Mouse (Mus musculus) lung, adult 2 months (tissue): Measurements from ENCODE around the gene Cdhr4.

ENCODE experiments used
- CTCF ChIP-seq: fragments of 200-500 bp; IDR thresholded peaks from 2 replicates; pipeline ENCODE4 v1.5.1; 2011; ENCODE audit warnings: mild to moderate bottlenecking, low read length, control low read depth; ENCODE audit not compliant: insufficient read depth
- POLR2A ChIP-seq: fragments of 200-500 bp; IDR thresholded peaks from 2 replicates; pipeline ENCODE4 v1.6.1; 2011; ENCODE audit warnings: low read depth, mild to moderate bottlenecking, control low read depth, low read length, borderline replicate concordance; ENCODE audit errors: extremely low read depth

- TF ChIP-seq CTCF = no peak
- no peak for TF ChIP-seq POLR2A
These were observed 17.7 kb upstream of the Cdhr4 start for GRCm38 (mm10) chr9:107974491-107975171.
